Mouse (Mus musculus) urinary bladder, postnatal 14 days (tissue): ENCODE results near the gene Naa20.

Experiments used
- DNase-seq: peaks from one replicate; pipeline ENCODE4 v3.0.0; 2021; ENCODE audit warnings: low spot score

Gene Naa20

DNA sequence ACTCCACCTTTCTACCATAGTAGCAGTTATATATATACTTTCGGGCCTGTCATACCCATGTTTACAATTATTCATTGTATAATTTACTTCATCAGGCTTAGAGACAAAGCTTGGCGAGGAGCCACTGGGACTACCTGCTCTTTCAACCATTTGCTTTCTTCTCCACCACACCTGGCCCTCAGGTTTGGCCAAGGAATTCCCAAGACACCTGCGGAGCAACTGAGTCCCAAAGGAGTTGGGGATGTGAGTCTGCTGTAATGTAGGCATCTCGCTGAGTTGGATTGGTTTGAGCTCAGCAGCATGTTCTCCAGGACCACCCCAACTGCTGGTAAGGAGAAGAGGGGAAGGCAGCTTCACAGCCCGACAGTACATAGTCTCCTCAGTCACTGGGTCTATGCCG is at the start of gene Naa20:
Naa20 (plus strand) TSS at position 239 of the 400 bp plus-strand sequence.
- no peak for DNase-seq

DNA sequence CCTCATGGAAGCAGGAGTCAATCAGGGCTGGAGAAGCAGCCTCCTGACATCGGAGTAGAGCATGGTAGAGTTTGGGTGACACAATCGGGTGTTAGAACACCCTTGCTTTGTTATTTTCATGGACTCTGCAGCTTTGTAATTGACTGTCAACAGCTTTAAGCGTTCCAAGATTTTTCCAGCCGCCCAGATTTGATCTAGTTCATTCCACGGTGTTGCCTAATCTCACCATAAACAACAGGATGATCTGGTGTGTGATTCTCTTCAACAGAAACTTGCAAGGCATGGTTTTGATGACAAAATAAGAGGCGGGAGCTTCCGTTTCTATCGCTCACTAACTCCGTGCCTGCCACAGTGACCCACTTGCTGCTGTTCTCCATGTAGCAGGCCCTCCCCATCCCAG is 46.1 kb upstream of the Naa20 start:
- DNase-seq = no peak

DNA sequence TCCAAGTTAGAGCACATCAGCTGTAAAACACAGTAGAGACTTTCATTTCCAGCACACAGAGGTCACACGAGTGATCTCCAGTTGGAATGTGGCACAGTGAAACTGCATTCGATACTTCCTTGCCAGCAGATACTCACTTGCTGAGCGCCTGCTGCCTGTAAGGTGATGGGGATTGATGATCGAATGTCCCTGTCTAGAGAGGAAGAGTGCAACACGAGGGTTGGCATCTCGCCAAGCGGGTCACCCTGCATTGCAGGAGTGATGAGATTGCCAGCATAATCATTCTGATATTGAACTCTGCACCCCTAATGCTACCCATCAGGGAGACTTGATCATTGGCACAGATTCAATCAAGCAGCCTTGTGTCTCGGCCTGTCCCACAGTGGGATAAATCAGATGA is 44.0 kb upstream of the Naa20 start:
- DNase-seq = no peak

DNA sequence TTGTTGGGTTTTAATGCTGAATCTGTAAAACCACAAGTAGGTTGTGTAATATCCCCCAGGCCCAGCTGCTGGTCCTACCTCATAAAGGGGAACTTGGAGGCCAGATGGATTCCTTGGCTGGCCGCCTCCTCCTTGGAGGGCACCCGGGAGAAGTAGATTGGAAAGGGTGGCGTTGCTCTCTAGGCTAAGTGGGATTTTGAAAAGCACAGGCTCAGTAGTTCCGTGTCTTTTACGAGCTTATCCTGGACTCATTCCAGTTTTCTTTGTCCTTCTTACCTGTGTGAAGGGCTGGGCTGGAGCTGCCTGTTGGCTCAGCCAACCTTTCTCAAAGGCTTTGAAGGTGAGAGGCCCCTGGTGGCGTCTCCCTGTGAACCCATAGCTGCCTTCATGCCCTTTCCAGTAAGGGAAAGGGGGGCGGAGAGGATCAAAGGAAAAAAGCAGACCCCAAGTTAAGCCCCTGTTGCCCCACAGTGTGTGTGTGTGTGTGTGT is 42.4 kb upstream of the Naa20 start:
- peak; percentile 56 for DNase-seq

DNA sequence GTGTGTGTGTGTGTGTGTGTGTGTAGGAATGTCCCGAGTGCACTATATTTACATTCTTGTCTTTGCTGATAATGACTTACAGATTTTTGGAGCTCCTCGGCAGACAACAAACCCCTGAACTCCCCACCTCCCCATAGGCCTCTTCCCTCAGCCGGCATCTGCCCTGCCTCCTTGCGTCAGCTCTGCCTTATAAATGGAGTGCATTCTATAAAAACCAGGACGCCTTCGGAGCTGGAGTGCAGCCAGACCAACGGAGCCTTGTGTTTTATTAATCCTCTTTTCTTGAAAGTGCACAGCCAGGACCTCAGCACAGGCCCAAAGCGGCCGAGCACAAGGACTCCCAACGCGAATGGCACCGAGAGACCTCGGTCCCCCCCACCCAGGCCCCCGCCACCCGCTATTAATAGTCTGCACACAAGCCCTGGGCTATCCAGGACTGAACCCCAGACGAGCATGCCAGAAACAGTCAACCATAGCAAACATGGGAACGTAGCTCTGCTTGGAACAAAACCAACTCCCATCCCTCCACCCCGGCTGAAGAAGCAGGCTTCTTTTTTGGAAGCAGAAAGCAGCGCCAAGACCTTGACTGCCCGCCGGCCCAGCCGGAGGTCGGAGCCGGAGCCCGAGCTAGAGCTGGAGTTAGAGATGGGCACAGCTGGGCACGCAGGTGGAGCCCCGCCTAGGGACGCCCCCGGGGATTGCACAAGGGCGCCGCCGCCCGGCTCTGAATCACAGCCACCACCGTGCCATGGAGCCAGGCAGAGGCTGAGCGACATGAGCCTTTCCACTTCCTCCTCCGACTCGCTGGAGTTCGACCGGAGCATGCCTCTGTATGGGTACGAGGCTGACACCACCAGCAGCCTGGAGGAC is 41.7 kb upstream of the Naa20 start:
- peak; percentile 90 for DNase-seq

DNA sequence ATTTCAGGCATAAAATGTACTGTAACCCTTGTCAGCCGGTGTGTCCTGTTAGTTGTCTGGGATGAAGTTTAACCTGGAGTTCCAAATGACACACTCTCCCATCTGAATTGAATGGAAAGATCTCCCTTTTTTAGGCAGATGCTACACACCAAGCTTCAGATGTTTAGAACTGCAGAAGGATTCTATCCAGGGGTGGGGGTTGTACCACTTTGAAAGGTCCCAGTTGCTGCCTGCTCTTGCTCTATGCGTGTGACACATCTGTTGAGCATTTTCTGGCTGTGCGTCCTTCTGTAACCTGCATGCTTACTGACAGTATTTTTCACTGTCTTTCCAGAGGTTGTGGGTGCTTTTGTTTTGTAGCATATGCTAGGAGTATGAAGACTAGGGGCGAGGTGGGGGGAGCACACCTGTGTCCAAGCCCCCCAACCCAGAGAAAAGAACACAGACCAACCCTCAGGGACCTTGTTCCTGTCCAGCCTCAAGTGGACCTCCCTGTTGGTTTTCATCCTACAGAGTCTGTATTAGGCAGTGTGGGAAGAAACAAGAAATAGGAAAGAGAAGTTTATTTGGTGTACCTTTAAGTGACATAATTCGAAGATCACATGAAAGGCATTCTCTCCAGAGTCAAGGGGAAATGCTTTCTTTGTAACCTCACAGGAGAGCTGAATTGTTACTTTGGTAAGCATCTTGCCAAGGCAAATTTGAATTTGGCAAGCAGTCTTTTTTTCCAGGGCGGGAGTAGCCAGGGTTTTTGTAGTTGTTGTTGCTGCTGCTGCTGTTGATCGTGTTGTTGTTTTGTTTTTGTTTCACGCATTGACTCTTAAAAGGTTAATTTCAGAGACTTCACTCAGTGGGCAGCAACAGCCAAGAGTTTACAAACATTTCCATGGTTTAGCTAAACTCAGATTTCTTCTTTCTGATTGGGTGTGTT is 40.4 kb upstream of the Naa20 start:
- DNase-seq = peak; percentile 31

- DNase-seq = peak; percentile 57
Measured at GRCm38 (mm10) chr2:145862206-145862817, 39.6 kb upstream of the Naa20 start.

DNA sequence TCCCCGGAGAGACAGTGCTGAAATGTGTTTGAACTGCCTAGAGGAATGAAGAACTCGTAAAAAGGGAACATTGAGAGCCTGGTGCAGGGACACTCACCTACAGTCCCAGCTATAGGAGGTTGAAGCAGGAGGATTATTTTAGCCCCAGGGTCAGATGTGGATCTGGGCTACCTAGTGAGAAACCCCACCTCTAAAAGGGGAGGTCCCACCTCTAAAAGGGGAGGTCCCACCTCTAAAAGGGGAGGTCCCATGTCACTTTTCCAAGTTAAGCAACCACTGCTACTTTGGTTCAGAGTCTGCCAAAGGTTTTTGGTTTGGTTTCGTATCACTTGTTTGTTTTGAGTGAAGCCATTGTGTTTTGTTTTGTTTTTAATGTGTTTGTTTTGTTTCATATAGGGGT is 36.6 kb upstream of the Naa20 start:
- DNase-seq = no peak

- no peak for DNase-seq
Measured at GRCm38 (mm10) chr2:145866238-145866637, 35.7 kb upstream of the Naa20 start.

DNA sequence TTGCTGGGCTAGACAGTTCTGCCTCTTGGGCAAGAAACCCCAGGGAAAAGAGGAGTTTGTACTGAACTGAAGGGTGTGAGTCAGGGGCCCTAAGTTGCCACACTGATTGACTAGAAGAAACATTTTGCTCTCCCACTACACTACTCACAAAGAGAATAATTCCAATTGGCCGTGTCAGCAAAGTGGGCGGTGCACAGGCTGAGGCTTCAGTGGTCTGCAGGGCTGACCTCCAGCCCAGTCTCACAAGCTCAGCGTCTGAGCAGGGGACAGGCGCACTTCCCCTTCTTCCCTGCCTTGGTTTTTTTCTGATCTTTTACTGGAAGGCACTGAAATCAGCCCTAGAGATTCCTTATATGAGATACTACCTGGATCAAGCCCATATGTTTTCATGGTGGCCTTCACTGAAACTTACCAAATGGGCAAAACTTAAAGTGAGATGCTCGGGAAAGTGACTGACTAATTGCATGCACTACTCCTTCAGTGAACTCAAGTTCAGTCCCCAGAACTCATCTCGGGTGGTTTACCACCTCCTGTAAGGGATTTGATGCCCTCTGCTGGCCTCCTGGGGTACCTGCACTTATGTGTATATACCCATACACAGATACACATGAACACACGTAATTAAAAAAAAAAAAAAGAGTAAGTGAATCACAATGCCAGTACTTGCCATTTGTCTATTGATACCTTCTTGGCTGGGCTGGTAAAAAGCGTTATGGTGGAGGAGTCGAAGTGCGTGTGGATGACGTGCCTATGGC is 35.0 kb upstream of the Naa20 start:
- no peak for DNase-seq

- DNase-seq = no peak
Measured at GRCm38 (mm10) chr2:145871308-145871707, 30.6 kb upstream of the Naa20 start.

DNA sequence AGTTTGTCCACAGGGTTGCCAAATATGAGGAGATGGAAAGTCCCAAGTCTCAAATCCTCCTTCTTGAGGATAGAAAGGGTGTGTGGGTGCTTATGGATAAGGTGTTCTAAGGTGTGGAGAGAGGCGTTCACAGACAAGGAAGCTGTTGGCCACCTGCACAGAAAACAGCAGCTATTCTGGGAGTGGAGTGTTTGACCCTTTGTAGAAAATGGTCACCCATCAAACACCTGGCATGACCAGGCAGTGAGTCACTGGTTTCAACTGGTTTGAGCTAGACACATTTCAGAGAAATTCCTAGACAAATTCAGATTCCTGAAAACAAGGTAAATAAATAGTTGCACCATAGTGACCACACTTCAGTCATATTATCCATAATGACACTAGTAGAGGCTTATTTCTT is 29.8 kb upstream of the Naa20 start:
- DNase-seq = no peak

- no peak for DNase-seq
Measured at GRCm38 (mm10) chr2:145873953-145874352, 27.9 kb upstream of the Naa20 start.

DNA sequence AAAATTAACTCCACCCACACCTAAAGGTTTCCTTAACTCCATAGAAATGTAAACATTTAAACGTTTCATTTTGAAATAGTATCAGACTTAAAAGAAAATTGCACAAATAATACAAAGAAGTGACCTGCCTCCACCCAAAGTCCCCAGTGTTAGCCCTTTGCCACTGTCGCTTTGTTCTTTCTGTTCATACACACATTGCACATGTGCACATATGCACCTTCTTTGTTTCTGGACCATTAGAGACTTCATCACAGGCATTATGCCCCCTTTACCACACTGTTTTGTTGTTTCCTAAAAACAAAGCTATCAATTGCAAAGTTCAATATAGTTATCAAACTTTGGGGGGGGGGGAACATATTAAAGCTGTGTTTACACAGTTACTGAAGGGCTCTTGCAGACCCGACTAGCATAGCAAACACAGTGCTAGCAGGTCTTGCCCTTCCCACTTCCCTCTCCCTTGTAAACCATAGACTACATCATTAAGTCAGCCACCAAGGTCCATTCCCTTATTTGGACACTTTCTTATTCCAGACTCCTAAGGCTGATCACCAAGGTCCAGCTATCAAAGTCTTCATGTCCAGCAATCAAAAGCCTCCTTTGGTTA is 26.9 kb upstream of the Naa20 start:
- DNase-seq = no peak

DNA sequence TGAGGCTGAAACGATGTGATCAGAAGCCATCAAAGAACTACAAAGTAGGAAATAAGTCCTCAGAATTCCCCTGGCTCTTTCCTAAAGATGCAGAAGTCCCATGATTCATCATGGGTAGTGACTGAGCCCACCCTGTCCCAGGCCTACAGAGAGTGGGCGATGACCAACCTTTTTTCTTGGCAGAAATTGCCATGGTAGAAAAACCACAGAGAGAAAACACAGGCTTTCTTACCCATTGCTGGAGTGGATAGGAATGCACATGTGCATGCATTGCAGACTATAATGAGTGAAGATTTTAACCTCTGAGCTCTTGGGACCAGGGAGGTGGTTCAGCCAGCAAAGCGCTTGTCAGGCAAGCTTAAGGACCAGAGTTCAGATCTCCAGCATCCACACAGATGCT is 24.7 kb upstream of the Naa20 start:
- DNase-seq = no peak

GRCm38 (mm10) chr2:145880887-145881747 is 20.8 kb upstream of the Naa20 start:
- no peak for DNase-seq

DNA sequence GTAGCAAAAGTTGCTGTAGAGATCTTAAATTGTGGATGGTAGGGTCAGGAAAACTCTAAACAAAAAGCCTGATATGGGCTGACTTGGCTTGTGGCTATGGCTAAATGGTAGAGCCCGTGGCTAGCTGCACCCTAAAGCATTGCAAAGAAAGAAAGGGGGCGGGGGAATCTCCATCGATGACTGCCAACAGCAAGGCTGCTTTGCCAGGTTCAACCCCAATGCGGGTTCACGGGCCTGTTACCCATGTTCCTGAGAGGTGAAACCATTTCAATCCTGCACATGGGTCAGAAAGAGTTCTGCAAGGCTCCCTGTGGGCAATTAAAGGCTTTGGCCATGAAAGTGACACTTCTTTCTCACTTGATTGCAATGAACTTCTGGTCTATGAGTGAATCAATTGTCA is 20.0 kb upstream of the Naa20 start:
- DNase-seq = no peak

DNA sequence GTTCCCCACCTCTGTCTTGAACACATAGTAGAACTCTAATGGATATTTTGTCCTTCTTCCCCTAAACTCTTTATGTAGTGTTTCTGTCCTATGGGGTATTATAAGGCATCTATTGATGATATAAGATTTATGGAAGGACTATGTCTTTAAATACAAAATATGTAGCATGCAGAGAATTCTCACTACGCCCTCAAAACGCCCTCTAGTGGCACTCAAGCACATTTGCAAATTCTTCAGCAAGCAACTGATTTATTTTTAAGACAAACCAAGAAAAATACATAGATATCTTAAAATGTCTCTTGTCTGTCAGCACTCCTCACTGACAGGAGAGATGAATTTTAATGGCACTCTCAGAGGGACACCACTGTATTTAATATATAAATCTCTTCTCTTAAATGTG is 19.5 kb upstream of the Naa20 start:
- DNase-seq = no peak

GRCm38 (mm10) chr2:145884036-145884912 is 17.6 kb upstream of the Naa20 start:
- peak; percentile 45 for DNase-seq
